Mouse (Mus musculus) MEL (cell line): Measurements from ENCODE around the gene Large2. TPM values are rescaled to one million over a fixed set of nuclear protein-coding genes. Genes with fewer than 3 reads are reported as not detected.

ENCODE experiments used
- DNase-seq: peaks from one replicate; pipeline ENCODE4 v3.0.0; 2011; ENCODE audit warnings: low read depth, low spot score
- H3K27ac ChIP-seq: 2 replicates; pipeline ENCODE4 v1.5.1; 2012; ENCODE audit warnings: low read depth, mild to moderate bottlenecking, control low read depth, low read length, moderate library complexity; ENCODE audit not compliant: control insufficient read depth
- H3K27me3 ChIP-seq, 2 experiments: fragments of 150-350 bp in 1 of 2; sonication (generic) in 1 of 2; 2 replicates each; pipeline ENCODE4 v1.6.1; 2012; ENCODE audit warnings: low read length in 2 of 2, mild to moderate bottlenecking in 2 of 2, improper control_type of control experiment in 1 of 2, moderate library complexity in 1 of 2; ENCODE audit not compliant: insufficient read depth in 2 of 2, control insufficient read depth in 1 of 2
- H3K36me3 ChIP-seq, 2 experiments: 2 replicates each; pipeline ENCODE4 v1.6.1; 2012 to 2014; ENCODE audit warnings: low read length in 2 of 2, improper control_type of control experiment in 1 of 2, inconsistent platforms in 1 of 2, mild to moderate bottlenecking in 1 of 2; ENCODE audit not compliant: insufficient read depth in 2 of 2, control insufficient read depth in 1 of 2
- H3K4me1 ChIP-seq, 2 experiments: fragments of 150-350 bp in 1 of 2; sonication (generic) in 1 of 2; 2 replicates each; pipeline ENCODE4 v1.6.1; 2012; ENCODE audit warnings: low read length in 2 of 2, improper control_type of control experiment in 1 of 2, mild to moderate bottlenecking in 1 of 2; ENCODE audit not compliant: insufficient read depth in 2 of 2, control insufficient read depth in 1 of 2
- H3K4me3 ChIP-seq, 2 experiments: fragments of 150-350 bp in 1 of 2; sonication (generic) in 1 of 2; 2 replicates each; pipeline ENCODE4 v1.5.1; 2012; ENCODE audit warnings: low read depth in 2 of 2, low read length in 2 of 2, mild to moderate bottlenecking in 2 of 2, moderate library complexity in 2 of 2, control low read depth in 1 of 2, improper control_type of control experiment in 1 of 2; ENCODE audit not compliant: control insufficient read depth in 1 of 2, insufficient read depth in 1 of 2
- H3K79me2 ChIP-seq: 2 replicates; pipeline ENCODE4 v1.6.1; 2012; ENCODE audit warnings: mild to moderate bottlenecking, low read length, moderate library complexity; ENCODE audit not compliant: control insufficient read depth, poor library complexity, insufficient read depth
- H3K9ac ChIP-seq: 2 replicates; pipeline ENCODE4 v1.6.1; 2012; ENCODE audit warnings: low read depth, mild to moderate bottlenecking, control low read depth, low read length, moderate library complexity; ENCODE audit not compliant: control insufficient read depth, poor library complexity, severe bottlenecking
- H3K9me3 ChIP-seq: fragments of 150-350 bp; sonication (generic); replicated peaks from 2 replicates; pipeline ENCODE4 v1.6.1; 2012; ENCODE audit warnings: mild to moderate bottlenecking, low read length, improper control_type of control experiment, moderate library complexity; ENCODE audit not compliant: insufficient read depth
- CHD1 ChIP-seq: IDR thresholded peaks from 2 replicates; pipeline ENCODE4 v1.6.1; 2012; ENCODE audit warnings: low read depth, mild to moderate bottlenecking, inconsistent platforms, low read length, improper control_type of control experiment
- CTCF ChIP-seq, 3 experiments: IDR thresholded peaks in 2 of 3; conservative IDR thresholded peaks in 1 of 3; 2 replicates each; pipeline ENCODE4 v1.5.1; 2011 to 2012; ENCODE audit warnings: low read length in 3 of 3, low read depth in 2 of 3, mild to moderate bottlenecking in 2 of 3, improper control_type of control experiment in 1 of 3, inconsistent platforms in 1 of 3, mixed read lengths in 1 of 3, moderate library complexity in 1 of 3; ENCODE audit not compliant: control insufficient read depth in 1 of 3, insufficient read depth in 1 of 3, poor library complexity in 1 of 3, severe bottlenecking in 1 of 3
- E2F4 ChIP-seq: IDR thresholded peaks from 2 replicates; pipeline ENCODE4 v1.6.1; 2011; ENCODE audit warnings: low read depth, low read length, improper control_type of control experiment, borderline replicate concordance
- GABPA ChIP-seq: IDR thresholded peaks from 2 replicates; pipeline ENCODE4 v1.6.1; 2012; ENCODE audit warnings: low read depth, mild to moderate bottlenecking, inconsistent platforms, low read length, improper control_type of control experiment, moderate library complexity
- HCFC1 ChIP-seq: IDR thresholded peaks from 2 replicates; pipeline ENCODE4 v1.6.1; 2012; ENCODE audit warnings: low read depth, mild to moderate bottlenecking, inconsistent platforms, low read length, improper control_type of control experiment, moderate library complexity
- JUND ChIP-seq: IDR thresholded peaks from 2 replicates; pipeline ENCODE4 v1.6.1; 2011; ENCODE audit warnings: low read depth, mild to moderate bottlenecking, improper control_type of control experiment, low read length
- MAX ChIP-seq: IDR thresholded peaks from 2 replicates; pipeline ENCODE4 v1.6.1; 2011; ENCODE audit warnings: low read length, improper control_type of control experiment
- MAZ ChIP-seq: IDR thresholded peaks from 2 replicates; pipeline ENCODE4 v1.6.1; 2012; ENCODE audit warnings: low read depth, mild to moderate bottlenecking, inconsistent platforms, low read length, improper control_type of control experiment
- MXI1 ChIP-seq: IDR thresholded peaks from 2 replicates; pipeline ENCODE4 v1.6.1; 2011; ENCODE audit warnings: mild to moderate bottlenecking, low read depth, low read length, improper control_type of control experiment
- MYB ChIP-seq: IDR thresholded peaks from 2 replicates; pipeline ENCODE4 v1.6.1; 2011; ENCODE audit warnings: mild to moderate bottlenecking, low read depth, low read length, improper control_type of control experiment
- NELFE ChIP-seq: IDR thresholded peaks from 2 replicates; pipeline ENCODE4 v1.6.1; 2011; ENCODE audit warnings: low read depth, low read length, improper control_type of control experiment
- NRF1 ChIP-seq: IDR thresholded peaks from 2 replicates; pipeline ENCODE4 v1.6.1; 2014; ENCODE audit warnings: low read depth, mild to moderate bottlenecking, inconsistent platforms, low read length, improper control_type of control experiment, moderate library complexity; ENCODE audit not compliant: poor library complexity, insufficient read depth, severe bottlenecking
- POLR2AphosphoS2 ChIP-seq: IDR thresholded peaks from 2 replicates; pipeline ENCODE4 v1.6.1; 2011; ENCODE audit warnings: low read length, improper control_type of control experiment
- SIN3A ChIP-seq: IDR thresholded peaks from 2 replicates; pipeline ENCODE4 v1.6.1; 2012; ENCODE audit warnings: low read length, improper control_type of control experiment, inconsistent platforms
- USF2 ChIP-seq, 2 experiments: IDR thresholded peaks; 2 replicates each; pipeline ENCODE4 v1.6.1; 2011 to 2012; ENCODE audit warnings: improper control_type of control experiment in 2 of 2, low read length in 2 of 2, borderline replicate concordance in 1 of 2, inconsistent platforms in 1 of 2, low read depth in 1 of 2, mild to moderate bottlenecking in 1 of 2; ENCODE audit not compliant: insufficient read depth in 1 of 2
- ZKSCAN1 ChIP-seq: IDR thresholded peaks from 2 replicates; pipeline ENCODE4 v1.6.1; 2012; ENCODE audit warnings: low read depth, mild to moderate bottlenecking, inconsistent platforms, low read length, improper control_type of control experiment, moderate library complexity
- ZMIZ1 ChIP-seq: IDR thresholded peaks from 2 replicates; pipeline ENCODE4 v1.6.1; 2012; ENCODE audit warnings: low read depth, mild to moderate bottlenecking, inconsistent platforms, low read length, improper control_type of control experiment, moderate library complexity
- ZNF384 ChIP-seq: IDR thresholded peaks from 2 replicates; pipeline ENCODE4 v1.6.1; 2012; ENCODE audit warnings: low read depth, mild to moderate bottlenecking, inconsistent platforms, low read length, improper control_type of control experiment
- polyA plus RNA-seq, 2 experiments: library from polyadenylated mRNA; stranded (reverse) in 1 of 2; unstranded in 1 of 2; fragments of >175 nt in 1 of 2; fragments of >200 nt in 1 of 2; gene quantifications; 2 replicates each; pipeline versions ENCODE4 v1.2.1 to v1.2.4; 2012; ENCODE audit warnings: low replicate concordance in 2 of 2, low read depth in 1 of 2; ENCODE audit not compliant: insufficient read length in 2 of 2, insufficient read depth in 1 of 2, missing spikeins in 1 of 2
- total RNA-seq: library from RNA; depleted of rRNA; stranded (reverse); fragments of 300-350 nt; gene quantifications from 2 replicates; pipeline ENCODE4 v1.2.3, GENCODE M21; 2012

The Large2 gene
- total and polyA plus RNA-seq, 3 experiments, result 0.03 TPM; not detected in 2

GRCm38 (mm10) chr2:92375099-92375623 is 492 bp upstream of the Large2 start (continued):
- TF ChIP-seq USF2 (IDR thresholded peaks at IDR 0.05; ENCODE audit: borderline replicate concordance in 1 of 2, insufficient read depth in 1 of 2, low read depth in 1 of 2, low read length in 2 of 2), result no peak
- TF ChIP-seq ZMIZ1, result no peak
- TF ChIP-seq, all 39 proteins: peak for 16

GRCm38 (mm10) chr2:92373437-92373813 is 1.2 kb downstream of the Large2 start:
- Histone ChIP-seq H3K27ac (no peak overlapping the region), H3K9ac (no peak overlapping the region), H3K36me3 (no peaks in the 10 kb centered on the region), H3K79me2 (peaks cover 5% of the 10 kb centered on the region), H3K4me1 (peaks cover 0 to 12% of the 10 kb centered on the region in 2 experiments; a peak in 2 of 4 replicates), H3K9me3 (no peaks in the 10 kb centered on the region), H3K27me3 (no peaks in the 10 kb centered on the region), H3K4me3 (no peak overlapping the region)
- no peak for TF ChIP-seq GABPA
- no peak for TF ChIP-seq MAZ
- no peak for TF ChIP-seq POLR2AphosphoS2
- TF ChIP-seq HCFC1, result no peak
- no peak for TF ChIP-seq MYB
- TF ChIP-seq E2F4, result no peak
- TF ChIP-seq ZNF384, result no peak
- no peak for TF ChIP-seq MAX
- no peak for TF ChIP-seq JUND
- no peak for TF ChIP-seq USF2 (IDR thresholded peaks at IDR 0.05; ENCODE audit: borderline replicate concordance in 1 of 2, insufficient read depth in 1 of 2, low read depth in 1 of 2, low read length in 2 of 2)
- no peak for TF ChIP-seq NELFE
- TF ChIP-seq NRF1, result no peak
- TF ChIP-seq ZKSCAN1, result no peak
- TF ChIP-seq CHD1, result no peak
- TF ChIP-seq MXI1, result no peak
- TF ChIP-seq CTCF (IDR thresholded peaks at IDR 0.05 in 2 of 3, conservative IDR thresholded peaks at IDR 0.05 in 1 of 3; ENCODE audit: control insufficient read depth in 1 of 3, insufficient read depth in 1 of 3, low read depth in 2 of 3, low read length in 3 of 3, poor library complexity in 1 of 3, severe bottlenecking in 1 of 3), result no peak
- no peak for DNase-seq

GRCm38 (mm10) chr2:92372767-92373436 is 1.8 kb downstream of the Large2 start:
- H3K9me3 ChIP-seq, result no peaks in the 10 kb centered on the region
- H3K27me3 ChIP-seq, result no peaks in the 10 kb centered on the region
- no peak overlapping the region for H3K9ac ChIP-seq
- H3K36me3 ChIP-seq, result no peaks in the 10 kb centered on the region
- H3K4me1 ChIP-seq, result peaks cover 0 to 12% of the 10 kb centered on the region in 2 experiments; a peak in 2 of 4 replicates
- peak; percentile 70 for TF ChIP-seq ZNF384
- no peak for TF ChIP-seq SIN3A
- TF ChIP-seq NRF1, result peak; percentile 35; the same call in 1 of the 2 replicates
- no peak overlapping the region for H3K4me3 ChIP-seq
- DNase-seq, result no peak
- H3K79me2 ChIP-seq, result peaks cover 5% of the 10 kb centered on the region
- no peak overlapping the region for H3K27ac ChIP-seq
